32 mouse cellular contexts compared by ENCODE assay signal in genomic region chr11:56341040-56341439, GRCm38 (mm10).
A peak's percentile ranks its signal among the peaks of the same experiment; 100 is the strongest.
DNase-seq lines count a peak whose midpoint lies in the region; ATAC-seq and TF ChIP-seq lines count a peak whose summit lies in the region.
"Had no signal": no experiment of that assay in that cellular context is flagged by ENCODE, and none has a peak within 500 bp of the region (broad histone marks: within the 10 kb centered on the region; RNA-seq: fewer than 3 reads in every experiment).

No protein-coding gene starts in this region.

- H3K4me3 ChIP-seq in forebrain, embryonic 16.5 days (replicated peaks; ENCODE audit: low read length), result no peak overlapping the region
- H3K4me3 ChIP-seq in forebrain, embryonic 11.5 days (ENCODE audit: low read depth, low read length), result no peak overlapping the region
- no peak overlapping the region for H3K4me3 ChIP-seq in lung, embryonic 16.5 days (ENCODE audit: low read length)
- no peak overlapping the region for H3K4me3 ChIP-seq in embryonic fibroblast, embryonic 13.5 days (ENCODE audit: insufficient read depth, low read length)
- H3K4me3 ChIP-seq: embryonic facial prominence, embryonic 10.5 days; embryonic facial prominence, embryonic 13.5 days; forebrain, embryonic 12.5 days; heart, adult 2 months; heart, embryonic 10.5 days; heart, embryonic 13.5 days had no signal

- peaks cover 4% of the 10 kb centered on the region; the same call in 1 of the 2 replicates for H3K4me1 ChIP-seq in forebrain, embryonic 16.5 days (replicated peaks; ENCODE audit: control insufficient read depth, insufficient read depth, low read length)
- H3K4me1 ChIP-seq in forebrain, embryonic 11.5 days (replicated peaks; ENCODE audit: control insufficient read depth, insufficient read depth, low read length), result no peaks in the 10 kb centered on the region
- no peaks in the 10 kb centered on the region for H3K4me1 ChIP-seq in lung, embryonic 16.5 days (replicated peaks; ENCODE audit: control insufficient read depth, insufficient read depth, low read length)
- peaks cover 16% of the 10 kb centered on the region for H3K4me1 ChIP-seq in embryonic fibroblast, embryonic 13.5 days (ENCODE audit: control insufficient read depth, insufficient read depth, low read length)
- H3K4me1 ChIP-seq: embryonic facial prominence, embryonic 10.5 days; embryonic facial prominence, embryonic 13.5 days; forebrain, embryonic 12.5 days; heart, embryonic 10.5 days; heart, embryonic 13.5 days had no signal

- no peak overlapping the region for H3K4me2 ChIP-seq in forebrain, embryonic 16.5 days (ENCODE audit: low read length)
- H3K4me2 ChIP-seq in forebrain, embryonic 11.5 days (ENCODE audit: low read depth, low read length, severe bottlenecking), result no peak overlapping the region
- no peak overlapping the region for H3K4me2 ChIP-seq in lung, embryonic 16.5 days (ENCODE audit: low read depth, low read length)
- H3K4me2 ChIP-seq: embryonic facial prominence, embryonic 13.5 days; forebrain, embryonic 12.5 days; heart, embryonic 13.5 days; hindbrain, embryonic 14.5 days had no signal

- ATAC-seq in forebrain, embryonic 16.5 days, result peak; percentile 52; the same call in 1 of the 2 replicates
- ATAC-seq in forebrain, embryonic 11.5 days (replicated peaks; ENCODE audit: low FRiP score), result no peak
- peak; percentile 38; the same call in 1 of the 2 replicates for ATAC-seq in lung, embryonic 16.5 days (ENCODE audit: low read depth)
- ATAC-seq: hindbrain, postnatal 0 days; inflammation-experienced regulatory T-cells, adult 6 months; Patski had no signal

- no peak for TF ChIP-seq CTCF in embryonic fibroblast, embryonic 13.5 days (IDR thresholded peaks at IDR 0.05; ENCODE audit: borderline replicate concordance, insufficient read depth, low read length)

- no peak overlapping the region for H3K9ac ChIP-seq in forebrain, embryonic 16.5 days (replicated peaks; ENCODE audit: low read depth, low read length)
- H3K9ac ChIP-seq in forebrain, embryonic 11.5 days (ENCODE audit: low read length), result no peak overlapping the region
- no peak overlapping the region for H3K9ac ChIP-seq in lung, embryonic 16.5 days (ENCODE audit: low read length)
- H3K9ac ChIP-seq: embryonic facial prominence, embryonic 13.5 days; forebrain, embryonic 12.5 days; heart, embryonic 13.5 days; hindbrain, embryonic 14.5 days had no signal

- DNase-seq in forebrain, embryonic 11.5 days (ENCODE audit: low spot score), result no peak
- no peak for DNase-seq in lung, postnatal 14 days
- DNase-seq in 3T3-L1 (ENCODE audit: low read depth, low spot score), result peak; percentile 29
- no peak for DNase-seq in cerebellum, postnatal 14 days
- DNase-seq in layer of hippocampus, postnatal 25 days (ENCODE audit: extremely low spot score in 1 of 2, low spot score in 1 of 2), result no peak
- DNase-seq: adrenal gland, postnatal 10 days; adrenal gland, postnatal 36 days; B cell, adult 2 months; cerebellum, adult 11 months; cerebellum, adult 2 months; cerebellum, adult 9-11 months; cerebellum, postnatal 36 days; embryo, embryonic 11 days; gastrocnemius, postnatal 10 days; gastrocnemius, postnatal 36 days; heart, adult 2 months; heart, postnatal 14 days; heart, postnatal 4 days had no signal

- 64% methylated on average over 2 of the region's 2 CpGs for WGBS in forebrain, embryonic 16.5 days
- WGBS in forebrain, embryonic 11.5 days, result 69% methylated on average over 2 of the region's 2 CpGs
- 57% methylated on average over 2 of the region's 2 CpGs for WGBS in lung, embryonic 16.5 days

- no peaks in the 10 kb centered on the region for H3K36me3 ChIP-seq in forebrain, embryonic 16.5 days (ENCODE audit: control insufficient read depth, insufficient read depth)
- no peaks in the 10 kb centered on the region for H3K36me3 ChIP-seq in forebrain, embryonic 11.5 days (ENCODE audit: control insufficient read depth, insufficient read depth, low read length)
- no peaks in the 10 kb centered on the region for H3K36me3 ChIP-seq in lung, embryonic 16.5 days (ENCODE audit: control insufficient read depth, insufficient read depth, low read length)
- H3K36me3 ChIP-seq: embryonic facial prominence, embryonic 10.5 days; embryonic facial prominence, embryonic 13.5 days; forebrain, embryonic 12.5 days; G1E; heart, embryonic 10.5 days; heart, embryonic 13.5 days had no signal

- H3K9me3 ChIP-seq in forebrain, embryonic 16.5 days (ENCODE audit: control insufficient read depth, low read length), result no peaks in the 10 kb centered on the region
- no peaks in the 10 kb centered on the region for H3K9me3 ChIP-seq in forebrain, embryonic 11.5 days (ENCODE audit: control insufficient read depth, low read length)
- no peaks in the 10 kb centered on the region for H3K9me3 ChIP-seq in lung, embryonic 16.5 days (ENCODE audit: control insufficient read depth, low read length)
- H3K9me3 ChIP-seq: embryonic facial prominence, embryonic 10.5 days; embryonic facial prominence, embryonic 13.5 days; forebrain, embryonic 12.5 days; heart, embryonic 10.5 days; heart, embryonic 13.5 days had no signal

- no peak for TF ChIP-seq POLR2A in embryonic fibroblast, embryonic 13.5 days (IDR thresholded peaks at IDR 0.05; ENCODE audit: low read depth, low read length)

- no peaks in the 10 kb centered on the region for H3K27me3 ChIP-seq in forebrain, embryonic 16.5 days (replicated peaks; ENCODE audit: control insufficient read depth, insufficient read depth, low read length)
- H3K27me3 ChIP-seq in forebrain, embryonic 11.5 days (ENCODE audit: control insufficient read depth, insufficient read depth, low read length), result no peaks in the 10 kb centered on the region
- H3K27me3 ChIP-seq in lung, embryonic 16.5 days (ENCODE audit: control insufficient read depth, insufficient read depth, low read depth, low read length), result no peaks in the 10 kb centered on the region
- H3K27me3 ChIP-seq: CH12.LX; embryonic facial prominence, embryonic 13.5 days; forebrain, embryonic 12.5 days; heart, embryonic 13.5 days; Patski had no signal

- no peak overlapping the region for H3K27ac ChIP-seq in forebrain, embryonic 16.5 days (ENCODE audit: low read length)
- no peak overlapping the region for H3K27ac ChIP-seq in forebrain, embryonic 11.5 days (ENCODE audit: low read depth, low read length)
- no peak overlapping the region for H3K27ac ChIP-seq in lung, embryonic 16.5 days (ENCODE audit: low read length)
- peak overlapping the region; percentile 77; the same call in 1 of the 2 replicates for H3K27ac ChIP-seq in embryonic fibroblast, embryonic 13.5 days (ENCODE audit: insufficient read depth, low read length)
- H3K27ac ChIP-seq: embryonic facial prominence, embryonic 10.5 days; embryonic facial prominence, embryonic 13.5 days; forebrain, embryonic 12.5 days; heart, adult 2 months; heart, embryonic 10.5 days; heart, embryonic 13.5 days; hindbrain, embryonic 14.5 days; hindbrain, postnatal 0 days had no signal
